Mouse (Mus musculus): ENCODE data around the gene Sytl1.

DNA sequence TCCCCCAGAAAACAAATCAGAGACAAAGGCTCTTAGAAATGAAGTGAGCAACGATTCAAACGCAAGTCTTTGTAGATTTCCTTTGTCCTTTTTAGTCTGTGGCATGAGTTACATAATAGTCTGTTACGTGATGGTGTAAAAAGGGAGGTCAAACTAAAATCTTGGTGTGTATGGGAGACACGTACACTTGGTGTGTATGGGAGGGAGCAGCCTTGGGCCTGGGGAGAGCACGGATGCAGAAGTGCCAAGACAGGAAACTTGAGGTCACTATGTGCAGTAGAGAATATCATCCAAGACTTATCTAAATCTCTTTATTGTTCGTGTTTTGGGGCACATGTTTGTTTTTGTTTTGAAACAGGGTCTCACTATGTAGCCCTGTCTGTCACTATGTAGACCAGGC is 15.2 kb upstream of the Sytl1 start:
- no peak for TF ChIP-seq CTCF (IDR thresholded peaks at IDR 0.05; ENCODE audit: extremely low read depth, insufficient read depth, low read length)
- TF ChIP-seq POLR2A (IDR thresholded peaks at IDR 0.05; ENCODE audit: extremely low read depth, insufficient read depth, low read length), result no peak

Measured in cortical plate, adult 2 months (tissue).